In genomic region chr14:52011683-52012082, GRCm38 (mm10) we compare ENCODE assay signal across 13 mouse cellular contexts. TPM values are rescaled to one million over a fixed set of nuclear protein-coding genes. Genes with fewer than 3 reads are reported as not detected.
DNase-seq lines count a peak whose midpoint lies in the region; ATAC-seq and TF ChIP-seq lines count a peak whose summit lies in the region.
"Had no signal": no experiment of that assay in that cellular context is flagged by ENCODE, and none has a peak within 500 bp of the region (broad histone marks: within the 10 kb centered on the region; RNA-seq: fewer than 3 reads in every experiment).

No protein-coding gene starts in this region.

- H3K36me3 ChIP-seq in forebrain, embryonic 14.5 days (ENCODE audit: control insufficient read depth, insufficient read depth, low read length) = peaks cover 26% of the 10 kb centered on the region
- peaks cover 26% of the 10 kb centered on the region for H3K36me3 ChIP-seq in midbrain, embryonic 10.5 days
- H3K36me3 ChIP-seq in intestine, postnatal 0 days (ENCODE audit: control insufficient read depth, insufficient read depth) = peaks cover 22% of the 10 kb centered on the region

- DNase-seq in 3T3-L1 (ENCODE audit: low read depth, low spot score) (peak; percentile 40), 416B (ENCODE audit: low read depth) (peak; percentile 43), liver (no peak)
- no peak for DNase-seq in forebrain, embryonic 14.5 days (ENCODE audit: low spot score)
- no peak for DNase-seq in midbrain, embryonic 10.5 days (ENCODE audit: low spot score)
- no peak for DNase-seq in left cerebral cortex, adult 2 months (ENCODE audit: extremely low spot score in 1 of 2, low spot score in 2 of 2)
- DNase-seq: adrenal gland, adult 8-10 months; liver, embryonic 13.5 days had no signal

- 0 out of 2 replicates have a peak overlapping the region, but pooled peaks have one; percentile 2 for H3K4me3 ChIP-seq in forebrain, embryonic 14.5 days (ENCODE audit: low read depth, low read length)
- H3K4me3 ChIP-seq in midbrain, embryonic 10.5 days = peak overlapping the region; percentile 85
- H3K4me3 ChIP-seq in intestine, postnatal 0 days (ENCODE audit: low read depth, low read length) = no peak overlapping the region
- H3K4me3 ChIP-seq in left cerebral cortex, adult 2 months = no peak overlapping the region
- H3K4me3 ChIP-seq: liver, embryonic 13.5 days had no signal

- no peak overlapping the region; the same call in 1 of the 2 replicates for H3K9ac ChIP-seq in forebrain, embryonic 14.5 days (ENCODE audit: low read length)
- no peak overlapping the region for H3K9ac ChIP-seq in intestine, postnatal 0 days (ENCODE audit: low read depth, low read length)
- H3K9ac ChIP-seq: liver, embryonic 13.5 days had no signal

- H3K9me3 ChIP-seq in forebrain, embryonic 14.5 days (replicated peaks; ENCODE audit: control insufficient read depth, low read length) = no peaks in the 10 kb centered on the region
- no peaks in the 10 kb centered on the region for H3K9me3 ChIP-seq in midbrain, embryonic 10.5 days (replicated peaks)
- no peaks in the 10 kb centered on the region for H3K9me3 ChIP-seq in intestine, postnatal 0 days (ENCODE audit: control insufficient read depth)
- H3K9me3 ChIP-seq: liver, embryonic 13.5 days had no signal

- peak overlapping the region; percentile 99 for H3K27ac ChIP-seq in forebrain, embryonic 14.5 days (ENCODE audit: low read depth, low read length)
- peak overlapping the region; percentile 100 for H3K27ac ChIP-seq in midbrain, embryonic 10.5 days (replicated peaks)
- no peak overlapping the region for H3K27ac ChIP-seq in intestine, postnatal 0 days (ENCODE audit: low read depth, low read length)
- H3K27ac ChIP-seq in left cerebral cortex, adult 2 months = no peak overlapping the region
- H3K27ac ChIP-seq: liver, embryonic 13.5 days had no signal

- H3K27me3 ChIP-seq in forebrain, embryonic 14.5 days (replicated peaks; ENCODE audit: control insufficient read depth, insufficient read depth, low read length) = no peaks in the 10 kb centered on the region
- H3K27me3 ChIP-seq in midbrain, embryonic 10.5 days (ENCODE audit: low read depth, poor library complexity, severe bottlenecking) = no peaks in the 10 kb centered on the region
- H3K27me3 ChIP-seq in intestine, postnatal 0 days (replicated peaks; ENCODE audit: control insufficient read depth, insufficient read depth, low read length) = no peaks in the 10 kb centered on the region
- H3K27me3 ChIP-seq: liver, embryonic 13.5 days had no signal

- 22% methylated on average over 1 of the region's 1 CpGs for WGBS in forebrain, embryonic 14.5 days
- WGBS in midbrain, embryonic 10.5 days = 23% methylated on average over 1 of the region's 1 CpGs
- 83% methylated on average over 1 of the region's 1 CpGs for WGBS in intestine, postnatal 0 days

- no peak for TF ChIP-seq CTCF in intestine, postnatal 0 days (IDR thresholded peaks at IDR 0.05; ENCODE audit: low read depth)
- no peak for TF ChIP-seq CTCF in left cerebral cortex, adult 2 months (IDR thresholded peaks at IDR 0.05)

- no peak for ATAC-seq in forebrain, embryonic 14.5 days
- ATAC-seq in intestine, postnatal 0 days = no peak

- peaks cover 48% of the 10 kb centered on the region for H3K4me1 ChIP-seq in forebrain, embryonic 14.5 days (ENCODE audit: control insufficient read depth, insufficient read depth, low read length)
- H3K4me1 ChIP-seq in midbrain, embryonic 10.5 days = peaks cover 85% of the 10 kb centered on the region
- H3K4me1 ChIP-seq in intestine, postnatal 0 days (replicated peaks; ENCODE audit: control insufficient read depth, insufficient read depth, low read length) = peaks cover 16% of the 10 kb centered on the region; the same call in 1 of the 2 replicates

- peak overlapping the region; percentile 63 for H3K4me2 ChIP-seq in forebrain, embryonic 14.5 days (ENCODE audit: low read length)
- H3K4me2 ChIP-seq in intestine, postnatal 0 days (replicated peaks; ENCODE audit: low read depth) = no peak overlapping the region
- H3K4me2 ChIP-seq: liver, embryonic 13.5 days had no signal

- intact Hi-C loops in left cerebral cortex, adult 2 months (cut with DNase I) = loop anchor here (1.0 kb wide), 1 partner anchor 9 kb away; the partner anchor contains the start of gene Zfp219

RNA-seq across cellular contexts. Expression of gene Tmem253, which starts 3.8 kb away (rescaled TPM):
- 0.46 and 0.56 TPM in 2 replicates for polyA plus RNA-seq in forebrain, embryonic 14.5 days (2014; fragmentation: Nextera tagmentation; extraction: Ambion mirVana)
- polyA plus RNA-seq in midbrain, embryonic 10.5 days (2016; fragmentation: Nextera tagmentation; extraction: Ambion mirVana) = 0.67 and 1.2 TPM in 2 replicates
- 221 and 224 TPM in 2 replicates for polyA plus RNA-seq in intestine, postnatal 0 days (2015; fragmentation: Nextera tagmentation; extraction: Ambion mirVana)
- total RNA-seq in left cerebral cortex, adult 2 months (2021) = under 1 TPM in 1 of 2 experiments, not detected in 1; 0.37 TPM
- total RNA-seq: hematopoietic stem cell, adult 5-6 weeks; megakaryocyte-erythroid progenitor cell, adult 5-6 weeks had no signal

RNA-seq across cellular contexts. Expression of gene Zfp219, which starts 8.8 kb away (rescaled TPM):
- 41.0 and 42.0 TPM in 2 replicates for polyA plus RNA-seq in forebrain, embryonic 14.5 days (2014; fragmentation: Nextera tagmentation; extraction: Ambion mirVana)
- 89.4 and 96.6 TPM in 2 replicates for polyA plus RNA-seq in midbrain, embryonic 10.5 days (2016; fragmentation: Nextera tagmentation; extraction: Ambion mirVana)
- 11.9 and 12.5 TPM in 2 replicates for polyA plus RNA-seq in intestine, postnatal 0 days (2015; fragmentation: Nextera tagmentation; extraction: Ambion mirVana)
- total RNA-seq in left cerebral cortex, adult 2 months (2021) = 10 to 100 TPM; 36.4 to 41.4 TPM

RNA-seq across cellular contexts. Expression of gene Arhgef40, which starts 27.2 kb away (rescaled TPM):
- polyA plus RNA-seq in forebrain, embryonic 14.5 days (2014; fragmentation: Nextera tagmentation; extraction: Ambion mirVana) = 49.5 and 51.1 TPM in 2 replicates
- polyA plus RNA-seq in midbrain, embryonic 10.5 days (2016; fragmentation: Nextera tagmentation; extraction: Ambion mirVana) = 85.4 and 99.8 TPM in 2 replicates
- polyA plus RNA-seq in intestine, postnatal 0 days (2015; fragmentation: Nextera tagmentation; extraction: Ambion mirVana) = 18.2 and 19.7 TPM in 2 replicates
- total RNA-seq in left cerebral cortex, adult 2 months (2021) = 10 to 100 TPM; 28.8 to 31.1 TPM

RNA-seq across cellular contexts. Expression of gene Olfr221, which starts 30.6 kb away (rescaled TPM):
- not detected in 2 replicates for polyA plus RNA-seq in forebrain, embryonic 14.5 days (2014; fragmentation: Nextera tagmentation; extraction: Ambion mirVana)
- not detected in 2 replicates for polyA plus RNA-seq in midbrain, embryonic 10.5 days (2016; fragmentation: Nextera tagmentation; extraction: Ambion mirVana)
- not detected in 2 replicates for polyA plus RNA-seq in intestine, postnatal 0 days (2015; fragmentation: Nextera tagmentation; extraction: Ambion mirVana)
- total RNA-seq in left cerebral cortex, adult 2 months (2021) = not detected
- total RNA-seq: adrenal gland, adult 8-10 months; hematopoietic stem cell, adult 5-6 weeks; megakaryocyte-erythroid progenitor cell, adult 5-6 weeks had no signal
- polyA plus RNA-seq: gonadal fat pad, adult 2 months; liver, embryonic 13.5 days; thymus, postnatal 0 days had no signal

Comparison
In these comparisons a context has a peak if more than half of its experiments do, and no peak if none do; other contexts are left out.
1. DNase-seq: peak in 3T3-L1 (single experiment) and 416B (single experiment); none in forebrain, embryonic 14.5 days (single experiment), midbrain, embryonic 10.5 days (single experiment), left cerebral cortex, adult 2 months (0 of 2) and liver (single experiment).
2. H3K27ac ChIP-seq: peak in forebrain, embryonic 14.5 days (single experiment) and midbrain, embryonic 10.5 days (single experiment); none in intestine, postnatal 0 days (single experiment) and left cerebral cortex, adult 2 months (single experiment).
3. H3K4me3 ChIP-seq: peak in forebrain, embryonic 14.5 days (single experiment) and midbrain, embryonic 10.5 days (single experiment); none in intestine, postnatal 0 days (single experiment) and left cerebral cortex, adult 2 months (single experiment).
4. RNA of gene Tmem253, which starts 3.8 kb away (polyA plus RNA-seq): 221 to 224 TPM in intestine, postnatal 0 days; 0.67 to 1.2 TPM in midbrain, embryonic 10.5 days and 0.46 to 0.56 TPM in forebrain, embryonic 14.5 days; every median in the first group is over 100 times any median in the second.